Mouse (Mus musculus) heart, adult 2 months (tissue): ENCODE results near the gene Pxmp4.

Experiments
- CTCF ChIP-seq: fragments of 200-600 bp; IDR thresholded peaks from 2 replicates; pipeline ENCODE4 v1.8.1; 2022; ENCODE audit warnings: antibody characterized with exemption, mild to moderate bottlenecking, moderate library complexity
- EP300 ChIP-seq: fragments of 200-500 bp; IDR thresholded peaks from 2 replicates; pipeline ENCODE4 v1.6.1; 2011; ENCODE audit warnings: low read depth, low read length, control low read depth; ENCODE audit not compliant: insufficient read depth
- POLR2A ChIP-seq: fragments of 200-500 bp; IDR thresholded peaks from 2 replicates; pipeline ENCODE4 v1.6.1; 2011; ENCODE audit warnings: mild to moderate bottlenecking, low read depth, low read length, control low read depth; ENCODE audit not compliant: insufficient read depth

- TF ChIP-seq EP300 (no peak), CTCF (no peak), POLR2A (no peak)
These were observed 28.8 kb upstream of the Pxmp4 start for GRCm38 (mm10) chr2:154632203-154632780.
